ENCODE assay signal across 27 mouse cellular contexts in the genomic region with DNA sequence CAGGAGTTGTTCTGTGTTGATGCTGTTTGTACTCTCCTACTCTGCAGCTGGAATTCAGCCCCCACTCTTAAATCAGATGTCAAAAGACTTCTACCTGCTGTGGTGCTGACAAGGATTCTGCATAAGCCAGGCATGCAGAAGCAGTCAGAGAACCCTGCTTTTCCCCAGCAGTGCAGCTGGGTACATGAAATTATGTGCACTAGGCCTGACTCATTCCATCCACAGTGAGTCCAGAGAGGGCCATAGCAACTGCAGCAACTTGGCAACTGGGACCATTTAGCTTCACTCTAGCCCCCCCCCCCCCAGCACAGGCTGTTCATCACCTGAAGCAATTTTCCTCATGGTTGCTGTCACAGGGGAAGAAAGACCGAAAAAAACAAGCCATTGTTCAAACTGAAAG.
"Had no signal": no experiment of that assay in that cellular context is flagged by ENCODE, and none has a peak within 500 bp of the region (broad histone marks: within the 10 kb centered on the region; RNA-seq: fewer than 3 reads in every experiment).

No protein-coding gene starts in this region.

- ATAC-seq: forebrain, postnatal 0 days; hindbrain, postnatal 0 days; intestine, embryonic 16.5 days had no signal

- H3K36me3 ChIP-seq: heart, embryonic 13.5 days; heart, embryonic 15.5 days; hindbrain, embryonic 13.5 days; hindbrain, embryonic 15.5 days; kidney, embryonic 15.5 days; limb, embryonic 10.5 days; limb, embryonic 12.5 days had no signal

- H3K4me2 ChIP-seq: heart, embryonic 11.5 days; heart, embryonic 13.5 days; heart, embryonic 15.5 days; hindbrain, embryonic 13.5 days; hindbrain, embryonic 15.5 days; kidney, embryonic 15.5 days; limb, embryonic 12.5 days; liver, embryonic 11.5 days had no signal

- DNase-seq: forebrain, postnatal 0 days; gastrocnemius, adult 2 months; gastrocnemius, postnatal 10 days; gastrocnemius, postnatal 25 days; heart, adult 2 months; heart, postnatal 14 days; heart, postnatal 36 days; kidney, adult 11 months; kidney, adult 2 months; kidney, adult 9 months; kidney, postnatal 14 days; kidney, postnatal 36 days; layer of hippocampus, adult 9-11 months; layer of hippocampus, postnatal 36 days; liver had no signal

- H3K4me3 ChIP-seq: gastrocnemius, adult 2 months; heart, adult 2 months; heart, embryonic 13.5 days; heart, embryonic 15.5 days; hindbrain, embryonic 13.5 days; hindbrain, embryonic 15.5 days; kidney, embryonic 15.5 days; limb, embryonic 10.5 days; limb, embryonic 12.5 days had no signal

- H3K27me3 ChIP-seq: heart, embryonic 13.5 days; heart, embryonic 15.5 days; hindbrain, embryonic 13.5 days; hindbrain, embryonic 15.5 days; kidney, embryonic 15.5 days; limb, embryonic 12.5 days had no signal

- H3K9me3 ChIP-seq: heart, embryonic 13.5 days; heart, embryonic 15.5 days; hindbrain, embryonic 13.5 days; hindbrain, embryonic 15.5 days; kidney, embryonic 15.5 days; limb, embryonic 10.5 days; limb, embryonic 12.5 days had no signal

- H3K4me1 ChIP-seq: heart, embryonic 13.5 days; heart, embryonic 15.5 days; hindbrain, embryonic 15.5 days; kidney, embryonic 15.5 days; limb, embryonic 10.5 days; limb, embryonic 12.5 days had no signal

- H3K27ac ChIP-seq: gastrocnemius, adult 2 months; heart, adult 2 months; heart, embryonic 13.5 days; heart, embryonic 15.5 days; hindbrain, embryonic 13.5 days; hindbrain, embryonic 15.5 days; hindbrain, postnatal 0 days; kidney, embryonic 15.5 days; kidney, postnatal 0 days; limb, embryonic 10.5 days; limb, embryonic 12.5 days had no signal

- H3K9ac ChIP-seq: forebrain, postnatal 0 days; heart, embryonic 13.5 days; heart, embryonic 15.5 days; hindbrain, embryonic 13.5 days; hindbrain, embryonic 15.5 days; kidney, embryonic 15.5 days; limb, embryonic 12.5 days had no signal
